Mouse (Mus musculus): ENCODE measurements at regions not wholly inside any gene's neighbourhood (a gene's known extent, or its start where the extent isn't known, plus 50 kb on each side); places are given as distances from the start of the nearest gene placed in this dataset.
"Not testable (repeated sequence)": the region's sequence is repeated elsewhere in the genome, so short reads cannot be mapped to it uniquely, and the experiment has no call there.

- ATAC-seq (replicated peaks) = no peak
- no peak overlapping the region for H3K9ac ChIP-seq
- H3K27ac ChIP-seq = no peak overlapping the region
- H3K4me2 ChIP-seq = no peak overlapping the region
- no peaks in the 10 kb centered on the region for H3K4me1 ChIP-seq
- 42% methylated on average over 1 of the region's 1 CpGs for WGBS
- no peaks in the 10 kb centered on the region for H3K9me3 ChIP-seq
- H3K4me3 ChIP-seq = no peak overlapping the region
- no peaks in the 10 kb centered on the region for H3K36me3 ChIP-seq (replicated peaks)
- no peaks in the 10 kb centered on the region for H3K27me3 ChIP-seq (replicated peaks)
Measured at GRCm38 (mm10) chr2:53276435-53276834, 84.9 kb downstream of the Arl6ip6 start.

GRCm38 (mm10) chr2:53301712-53302423, 110.3 kb downstream of the Arl6ip6 start:
- Histone ChIP-seq H3K27ac (no peak overlapping the region), H3K27me3 (replicated peaks) (no peaks in the 10 kb centered on the region), H3K9me3 (no peaks in the 10 kb centered on the region), H3K4me3 (no peak overlapping the region), H3K4me2 (no peak overlapping the region), H3K36me3 (replicated peaks) (no peaks in the 10 kb centered on the region), H3K9ac (no peak overlapping the region), H3K4me1 (no peaks in the 10 kb centered on the region)
- no peak for ATAC-seq (replicated peaks)
- WGBS = 76% methylated on average over 2 of the region's 2 CpGs

- no peaks in the 10 kb centered on the region for H3K36me3 ChIP-seq (replicated peaks)
- no peak overlapping the region for H3K9ac ChIP-seq
- H3K4me2 ChIP-seq = no peak overlapping the region
- H3K4me1 ChIP-seq = no peaks in the 10 kb centered on the region
- no peaks in the 10 kb centered on the region for H3K9me3 ChIP-seq
- 27% methylated on average over 6 of the region's 6 CpGs for WGBS
- H3K27ac ChIP-seq = no peak overlapping the region
- no peak for ATAC-seq (replicated peaks)
- H3K4me3 ChIP-seq = no peak overlapping the region
- H3K27me3 ChIP-seq (replicated peaks) = no peaks in the 10 kb centered on the region
Measured at GRCm38 (mm10) chr2:53330680-53331079, 139.2 kb downstream of the Arl6ip6 start.

DNA sequence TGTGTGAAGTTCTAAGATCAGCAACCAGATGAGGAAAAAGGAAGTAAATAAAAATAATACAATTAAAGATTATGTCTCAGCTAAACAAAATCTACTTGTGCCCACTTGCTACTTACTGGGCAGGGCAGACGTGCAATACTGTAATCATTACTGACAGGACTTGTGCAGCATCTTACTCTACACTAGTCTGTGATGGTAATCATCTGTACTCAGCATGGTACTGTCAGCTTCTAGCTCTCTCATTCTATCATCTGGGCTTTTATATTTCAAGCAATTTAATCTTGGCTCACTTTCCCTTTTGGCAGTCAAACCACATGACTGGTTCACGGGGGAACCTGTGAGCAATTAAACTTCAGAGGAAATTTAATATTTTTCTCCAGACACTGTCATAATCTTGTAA, 167.5 kb downstream of the Arl6ip6 start:
- Histone ChIP-seq H3K27ac (no peak overlapping the region), H3K4me1 (no peaks in the 10 kb centered on the region), H3K27me3 (replicated peaks) (no peaks in the 10 kb centered on the region), H3K9ac (no peak overlapping the region), H3K4me2 (no peak overlapping the region), H3K9me3 (no peaks in the 10 kb centered on the region), H3K4me3 (no peak overlapping the region), H3K36me3 (replicated peaks) (no peaks in the 10 kb centered on the region)
- ATAC-seq (replicated peaks) = peak; percentile 63; the same call in 1 of the 2 replicates
- 71% methylated on average over 2 of the region's 2 CpGs for WGBS

DNA sequence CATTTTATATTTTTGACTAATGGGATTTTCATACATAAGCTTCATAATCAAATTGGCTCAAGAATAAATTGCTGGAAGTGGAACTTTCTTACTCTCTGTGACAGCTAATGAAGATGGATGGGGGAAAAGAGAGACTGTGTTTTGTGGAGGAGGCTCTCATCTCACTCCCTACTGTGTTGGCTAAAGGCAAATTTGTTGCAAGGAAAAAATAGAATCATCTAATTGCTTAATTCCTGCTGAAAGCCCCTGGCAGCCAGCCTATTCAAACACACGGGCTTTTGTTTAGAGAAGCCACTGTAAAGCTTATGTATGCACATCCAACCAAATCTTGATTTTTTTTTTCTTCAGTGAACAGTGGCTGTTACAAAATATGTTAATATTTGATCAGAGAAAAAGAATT, 190.8 kb downstream of the Arl6ip6 start:
- Histone ChIP-seq H3K36me3 (replicated peaks) (no peaks in the 10 kb centered on the region), H3K27me3 (replicated peaks) (0 out of 2 replicates have a peak, but pooled peaks cover 5% of the 10 kb centered on the region), H3K9ac (no peak overlapping the region), H3K27ac (no peak overlapping the region), H3K4me2 (no peak overlapping the region), H3K4me3 (no peak overlapping the region), H3K9me3 (no peaks in the 10 kb centered on the region), H3K4me1 (peaks cover 11% of the 10 kb centered on the region)
- whole genome bisulfite sequencing = 7% methylated on average over 1 of the region's 1 CpGs
- ATAC-seq (replicated peaks) = peak; percentile 61; the same call in 1 of the 2 replicates

DNA sequence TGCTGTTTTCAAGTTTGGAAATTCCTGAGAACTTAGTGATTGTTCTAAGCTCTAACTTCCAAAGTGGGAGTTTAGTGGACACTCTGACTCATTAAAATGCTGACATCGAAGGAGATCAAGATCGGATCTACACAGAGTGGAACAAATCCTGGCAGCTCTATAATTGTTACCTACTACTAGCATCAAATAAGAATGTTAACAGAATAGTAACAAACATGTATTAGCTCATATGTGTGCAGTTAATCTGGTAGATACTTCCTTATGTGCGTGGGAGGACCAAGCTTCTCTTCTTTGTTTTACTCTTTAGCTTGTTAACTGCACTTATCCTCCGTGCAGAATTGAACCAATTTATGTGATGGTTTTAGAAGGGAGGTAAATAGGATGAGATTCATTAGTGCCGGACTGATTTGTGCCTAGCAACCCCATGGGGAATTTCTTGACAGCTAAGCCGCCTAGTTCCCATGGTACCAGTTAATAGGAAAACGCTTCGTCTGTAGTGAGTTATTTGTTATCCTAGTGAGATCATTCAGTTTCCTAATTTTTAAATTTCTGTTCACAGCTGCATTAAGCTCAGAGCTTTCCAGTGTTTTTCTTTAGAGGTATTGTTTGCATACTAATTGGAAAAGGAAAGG, 193.1 kb downstream of the Arl6ip6 start:
- Histone ChIP-seq H3K4me2 (no peak overlapping the region), H3K27me3 (replicated peaks) (0 out of 2 replicates have a peak, but pooled peaks cover 11% of the 10 kb centered on the region), H3K4me3 (no peak overlapping the region), H3K4me1 (peaks cover 11% of the 10 kb centered on the region), H3K9me3 (no peaks in the 10 kb centered on the region), H3K27ac (no peak overlapping the region), H3K9ac (no peak overlapping the region), H3K36me3 (replicated peaks) (no peaks in the 10 kb centered on the region)
- 11% methylated on average over 8 of the region's 8 CpGs for WGBS
- peak; percentile 65 for ATAC-seq (replicated peaks)

- Histone ChIP-seq H3K27ac (no peak overlapping the region), H3K9ac (no peak overlapping the region), H3K9me3 (no peaks in the 10 kb centered on the region), H3K4me3 (no peak overlapping the region), H3K36me3 (replicated peaks) (no peaks in the 10 kb centered on the region), H3K4me2 (no peak overlapping the region), H3K27me3 (replicated peaks) (0 out of 2 replicates have a peak, but pooled peaks cover 11% of the 10 kb centered on the region), H3K4me1 (peaks cover 8% of the 10 kb centered on the region)
- 88% methylated on average over 3 of the region's 3 CpGs for WGBS
- ATAC-seq (replicated peaks) = no peak
Measured at GRCm38 (mm10) chr2:53388652-53389051, 197.1 kb downstream of the Arl6ip6 start.

- H3K4me3 ChIP-seq = no peak overlapping the region
- no peak overlapping the region for H3K4me2 ChIP-seq
- no peak overlapping the region for H3K27ac ChIP-seq
- H3K9me3 ChIP-seq = no peaks in the 10 kb centered on the region
- no peak overlapping the region for H3K9ac ChIP-seq
- H3K27me3 ChIP-seq (replicated peaks) = no peaks in the 10 kb centered on the region
- ATAC-seq (replicated peaks) = no peak
- no peaks in the 10 kb centered on the region for H3K4me1 ChIP-seq
- WGBS = 93% methylated on average over 2 of the region's 2 CpGs
- no peaks in the 10 kb centered on the region for H3K36me3 ChIP-seq (replicated peaks)
Measured at GRCm38 (mm10) chr2:53414471-53414870, 222.9 kb downstream of the Arl6ip6 start.

- Histone ChIP-seq H3K4me1 (peaks cover 10% of the 10 kb centered on the region; the same call in 1 of the 2 replicates), H3K27me3 (replicated peaks) (no peaks in the 10 kb centered on the region), H3K9ac (no peak overlapping the region), H3K4me2 (peak overlapping the region; percentile 2; the same call in 1 of the 2 replicates), H3K4me3 (no peak overlapping the region), H3K36me3 (replicated peaks) (no peaks in the 10 kb centered on the region), H3K9me3 (no peaks in the 10 kb centered on the region), H3K27ac (peak overlapping the region; percentile 62)
- 40% methylated on average over 5 of the region's 5 CpGs for WGBS
- ATAC-seq (replicated peaks) = peak; percentile 92
Measured at GRCm38 (mm10) chr2:53437046-53437815, 245.7 kb downstream of the Arl6ip6 start.

- H3K4me2 ChIP-seq; H3K27ac ChIP-seq; H3K9me3 ChIP-seq; H3K9ac ChIP-seq; H3K4me3 ChIP-seq; ATAC-seq (replicated peaks); H3K36me3 ChIP-seq (replicated peaks); H3K27me3 ChIP-seq (replicated peaks): not testable (repeated sequence)
- 61% methylated on average over 3 of the region's 3 CpGs for WGBS
- H3K4me1 ChIP-seq = peaks cover 10% of the 10 kb centered on the region; the same call in 1 of the 2 replicates
Measured at GRCm38 (mm10) chr2:53440301-53440700, 248.8 kb downstream of the Arl6ip6 start.

DNA sequence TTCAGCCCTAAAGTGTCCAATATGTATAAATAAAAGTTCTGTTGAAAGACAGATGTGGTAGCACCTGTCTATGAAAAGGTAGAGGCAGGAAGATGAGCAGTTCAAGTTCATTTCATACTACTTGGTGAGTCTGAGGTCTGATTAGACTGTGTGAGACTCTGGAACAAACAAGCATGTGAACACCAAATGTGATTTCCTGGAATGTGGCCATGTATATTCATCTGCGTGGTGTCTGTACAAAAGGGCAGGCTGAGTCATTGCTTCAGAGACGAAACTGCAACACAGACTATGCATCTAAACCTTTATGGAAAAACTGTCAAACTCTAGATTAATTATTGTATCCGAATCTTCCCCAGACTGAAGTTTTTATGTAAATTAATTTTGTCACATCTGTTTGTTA, 268.7 kb downstream of the Arl6ip6 start:
- Histone ChIP-seq H3K36me3 (replicated peaks) (no peaks in the 10 kb centered on the region), H3K9me3 (no peaks in the 10 kb centered on the region), H3K9ac (no peak overlapping the region), H3K4me1 (no peaks in the 10 kb centered on the region), H3K27ac (no peak overlapping the region), H3K27me3 (replicated peaks) (no peaks in the 10 kb centered on the region), H3K4me3 (no peak overlapping the region), H3K4me2 (no peak overlapping the region)
- no peak for ATAC-seq (replicated peaks)
- 77% methylated on average over 3 of the region's 3 CpGs for WGBS

- no peak overlapping the region for H3K9ac ChIP-seq
- no peaks in the 10 kb centered on the region for H3K9me3 ChIP-seq
- H3K27ac ChIP-seq = no peak overlapping the region
- WGBS = 80% methylated on average over 4 of the region's 4 CpGs
- ATAC-seq (replicated peaks) = no peak
- no peak overlapping the region for H3K4me2 ChIP-seq
- H3K4me1 ChIP-seq = no peaks in the 10 kb centered on the region
- H3K36me3 ChIP-seq (replicated peaks) = no peaks in the 10 kb centered on the region
- H3K4me3 ChIP-seq = no peak overlapping the region
- no peaks in the 10 kb centered on the region for H3K27me3 ChIP-seq (replicated peaks)
Measured at GRCm38 (mm10) chr2:53474455-53474854, 282.9 kb downstream of the Arl6ip6 start.

Measured in midbrain, embryonic 15.5 days (tissue).